Mouse (Mus musculus) limb, embryonic 15.5 days (tissue): ENCODE data around the gene Vps35l. TPM values are rescaled to one million over a fixed set of nuclear protein-coding genes. Genes with fewer than 3 reads are reported as not detected.
A peak's percentile ranks its signal among the peaks of the same experiment; 100 is the strongest.

Experiments used
- ATAC-seq: fragments of 200-750 bp; cut with Nextera tagmentation; 2 replicates; pipeline ENCODE4 v1.8.0; 2017; ENCODE audit warnings: low read depth, moderate TSS enrichment; ENCODE audit not compliant: insufficient number of reproducible peaks, low FRiP score, low TSS enrichment
- H3K27ac ChIP-seq: fragments of 300-500 bp; sonication (generic); 2 replicates; pipeline ENCODE4 v1.5.1; 2015; ENCODE audit warnings: moderate library complexity, mild to moderate bottlenecking, inconsistent platforms
- H3K27me3 ChIP-seq: fragments of 300-500 bp; sonication (generic); 2 replicates; pipeline ENCODE4 v1.6.1; 2015; ENCODE audit warnings: inconsistent platforms
- H3K36me3 ChIP-seq: fragments of 300-500 bp; sonication (generic); 2 replicates; pipeline ENCODE4 v1.6.1; 2015; ENCODE audit warnings: inconsistent platforms
- H3K4me1 ChIP-seq: fragments of 300-500 bp; sonication (generic); 2 replicates; pipeline ENCODE4 v1.6.1; 2015; ENCODE audit warnings: inconsistent platforms
- H3K4me2 ChIP-seq: fragments of 300-500 bp; sonication (generic); 2 replicates; pipeline ENCODE4 v1.6.1; 2015; ENCODE audit warnings: mild to moderate bottlenecking, inconsistent platforms
- H3K4me3 ChIP-seq: fragments of 300-500 bp; sonication (generic); 2 replicates; pipeline ENCODE4 v1.5.1; 2015; ENCODE audit warnings: mild to moderate bottlenecking, inconsistent platforms
- H3K9ac ChIP-seq: fragments of 300-500 bp; sonication (generic); 2 replicates; pipeline ENCODE4 v1.6.1; 2015; ENCODE audit warnings: inconsistent platforms
- H3K9me3 ChIP-seq: fragments of 300-500 bp; sonication (generic); 2 replicates; pipeline ENCODE4 v1.6.1; 2016; ENCODE audit warnings: inconsistent platforms
- whole genome bisulfite sequencing: fragments of 180-500 bp; shearing (Covaris S2); methylation state at CpG from one replicate; pipeline ENCODE4 v1.1.7; 2015; 5-methylcytosine and 5-hydroxymethylcytosine counted together
- polyA plus RNA-seq: library from polyadenylated mRNA; unstranded; fragments of >200 nt; fragmentation: Nextera tagmentation; extraction: Ambion mirVana; gene quantifications from 2 replicates; pipeline ENCODE4 v1.2.1, GENCODE M21; 2015

The Vps35l gene
- polyA plus RNA-seq, 1 experiment from 2014 or later = 65.3 TPM

- under 1% methylated on average over 57 of the region's 57 CpGs for WGBS
- H3K9me3 ChIP-seq = no peaks in the 10 kb centered on the region
- peak; percentile 90 for ATAC-seq
- H3K27ac ChIP-seq = peak within 1 kb of the TSS; percentile 75
- peak within 1 kb of the TSS; percentile 78 for H3K4me3 ChIP-seq
- no peaks in the 10 kb centered on the region for H3K27me3 ChIP-seq
- H3K9ac ChIP-seq = peak within 1 kb of the TSS; percentile 61
- peak within 1 kb of the TSS; percentile 72 for H3K4me2 ChIP-seq
- peaks cover 32% of the 10 kb centered on the region for H3K36me3 ChIP-seq
- H3K4me1 ChIP-seq = peaks cover 20% of the 10 kb centered on the region
Observed at GRCm38 (mm10) chr7:118855171-118855876, 115.3 kb downstream of the Vps35l start, which contains the start of gene Iqck. TSS of gene Iqck (plus strand) at chr7:118855752.

GRCm38 (mm10) chr7:118855877-118856304 is 115.9 kb downstream of the Vps35l start, which contains the start of gene Knop1:
TSS of gene Knop1 (minus strand) at chr7:118856254.
- Histone ChIP-seq H3K27me3 (no peaks in the 10 kb centered on the region), H3K4me3 (peak within 1 kb of the TSS; percentile 78), H3K9me3 (no peaks in the 10 kb centered on the region), H3K4me2 (peak within 1 kb of the TSS; percentile 72), H3K4me1 (peaks cover 18% of the 10 kb centered on the region), H3K36me3 (peaks cover 26% of the 10 kb centered on the region), H3K27ac (peak within 1 kb of the TSS; percentile 75), H3K9ac (peak within 1 kb of the TSS; percentile 61)
- under 1% methylated on average over 46 of the region's 46 CpGs for WGBS
- peak; percentile 65 for ATAC-seq

DNA sequence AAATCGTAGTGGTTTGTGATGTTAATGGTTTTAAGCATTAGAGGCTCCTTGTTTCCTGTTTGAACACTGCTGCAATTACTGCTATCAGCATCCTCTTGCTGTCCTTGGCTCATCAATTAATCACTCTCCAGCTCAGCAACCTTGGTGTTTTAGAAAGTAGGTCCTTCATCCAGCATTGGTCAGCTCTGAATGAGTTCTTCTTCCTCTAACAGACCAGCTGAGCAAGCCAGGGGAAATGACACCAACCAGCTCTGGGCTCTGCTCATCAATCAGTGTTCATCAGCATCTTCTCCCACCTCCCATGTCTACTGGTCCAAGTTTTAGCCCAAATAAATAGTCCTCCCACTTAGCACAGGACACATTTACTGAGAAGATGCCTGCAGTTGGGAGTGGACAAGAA is 118.6 kb downstream of the Vps35l start:
- H3K27me3 ChIP-seq = no peaks in the 10 kb centered on the region
- H3K4me3 ChIP-seq = no peak overlapping the region
- ATAC-seq = no peak
- no peak overlapping the region for H3K27ac ChIP-seq
- WGBS = 86% methylated on average over 1 of the region's 1 CpGs
- H3K36me3 ChIP-seq = no peaks in the 10 kb centered on the region
- peaks cover 15% of the 10 kb centered on the region for H3K4me1 ChIP-seq
- no peaks in the 10 kb centered on the region for H3K9me3 ChIP-seq
- H3K4me2 ChIP-seq = no peak overlapping the region
- no peak overlapping the region for H3K9ac ChIP-seq

- H3K9ac ChIP-seq = no peak overlapping the region
- no peaks in the 10 kb centered on the region for H3K27me3 ChIP-seq
- 58% methylated on average over 2 of the region's 2 CpGs for WGBS
- no peak overlapping the region for H3K4me2 ChIP-seq
- no peaks in the 10 kb centered on the region for H3K9me3 ChIP-seq
- no peaks in the 10 kb centered on the region for H3K4me1 ChIP-seq
- ATAC-seq = no peak
- H3K4me3 ChIP-seq = no peak overlapping the region
- no peak overlapping the region for H3K27ac ChIP-seq
- no peaks in the 10 kb centered on the region for H3K36me3 ChIP-seq
Observed at GRCm38 (mm10) chr7:118865362-118865761, 125.3 kb downstream of the Vps35l start.

- Histone ChIP-seq H3K27ac (no peak overlapping the region), H3K27me3 (no peaks in the 10 kb centered on the region), H3K4me2 (no peak overlapping the region), H3K9ac (no peak overlapping the region), H3K4me1 (peaks cover 5% of the 10 kb centered on the region; the same call in 1 of the 2 replicates), H3K4me3 (no peak overlapping the region), H3K9me3 (no peaks in the 10 kb centered on the region), H3K36me3 (no peaks in the 10 kb centered on the region)
- no peak for ATAC-seq
- WGBS = 85% methylated on average over 3 of the region's 3 CpGs
Observed at GRCm38 (mm10) chr7:118879466-118880029, 139.5 kb downstream of the Vps35l start.

- no peak overlapping the region for H3K9ac ChIP-seq
- peaks cover 6% of the 10 kb centered on the region; the same call in 1 of the 2 replicates for H3K4me1 ChIP-seq
- no peaks in the 10 kb centered on the region for H3K9me3 ChIP-seq
- 57% methylated on average over 4 of the region's 4 CpGs for WGBS
- no peaks in the 10 kb centered on the region for H3K36me3 ChIP-seq
- H3K27ac ChIP-seq = no peak overlapping the region
- no peaks in the 10 kb centered on the region for H3K27me3 ChIP-seq
- no peak for ATAC-seq
- H3K4me2 ChIP-seq = no peak overlapping the region
- no peak overlapping the region for H3K4me3 ChIP-seq
Observed at GRCm38 (mm10) chr7:118883957-118884356, 143.9 kb downstream of the Vps35l start.

- WGBS = 84% methylated on average over 4 of the region's 4 CpGs
- no peaks in the 10 kb centered on the region for H3K27me3 ChIP-seq
- ATAC-seq = no peak
- no peaks in the 10 kb centered on the region for H3K9me3 ChIP-seq
- H3K36me3 ChIP-seq = no peaks in the 10 kb centered on the region
- H3K27ac ChIP-seq = no peak overlapping the region
- H3K4me1 ChIP-seq = peaks cover 6% of the 10 kb centered on the region; the same call in 1 of the 2 replicates
- no peak overlapping the region for H3K4me3 ChIP-seq
- H3K9ac ChIP-seq = no peak overlapping the region
- no peak overlapping the region for H3K4me2 ChIP-seq
Observed at GRCm38 (mm10) chr7:118884969-118885368, 144.9 kb downstream of the Vps35l start.

DNA sequence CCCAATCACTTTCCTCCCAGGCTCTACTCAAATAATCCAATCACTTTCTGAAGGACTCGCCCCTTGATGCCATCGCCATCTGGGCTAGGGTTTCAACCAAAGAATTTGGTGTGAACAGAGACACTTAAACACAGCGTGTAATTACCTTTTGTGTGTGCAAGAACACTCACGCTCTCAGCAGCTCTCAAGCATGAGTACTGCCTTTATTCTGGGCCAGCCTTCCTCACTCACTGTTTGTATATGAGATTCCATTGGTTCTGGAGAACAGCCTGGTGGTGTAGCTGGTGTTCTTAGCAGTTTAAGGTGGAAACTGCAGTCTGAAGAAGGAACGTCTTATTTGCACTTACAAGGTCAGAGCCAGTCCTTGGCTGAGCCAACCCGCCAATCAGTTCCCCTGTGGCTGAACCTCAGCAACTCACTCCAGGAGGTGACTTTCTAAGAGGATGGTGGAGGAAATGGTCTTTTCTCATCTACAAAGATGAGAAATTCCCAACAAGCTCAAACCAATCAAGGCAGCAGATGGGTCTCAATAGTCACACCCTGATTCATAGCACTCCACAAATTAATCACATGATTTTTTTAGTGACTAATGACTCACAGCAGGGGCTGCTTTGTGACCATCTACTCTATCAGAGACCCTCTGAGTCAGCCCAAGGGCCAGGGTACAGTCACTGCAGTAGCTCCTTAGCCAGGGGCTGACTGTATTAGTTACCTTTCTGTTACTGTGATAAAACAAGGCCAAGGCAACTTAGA is 147.5 kb downstream of the Vps35l start:
- WGBS = 51% methylated on average over 6 of the region's 6 CpGs
- no peak overlapping the region for H3K4me2 ChIP-seq
- H3K36me3 ChIP-seq = no peaks in the 10 kb centered on the region
- no peaks in the 10 kb centered on the region for H3K27me3 ChIP-seq
- H3K4me1 ChIP-seq = peaks cover 6% of the 10 kb centered on the region; the same call in 1 of the 2 replicates
- no peak for ATAC-seq
- H3K27ac ChIP-seq = no peak overlapping the region
- H3K9ac ChIP-seq = no peak overlapping the region
- H3K9me3 ChIP-seq = no peaks in the 10 kb centered on the region
- no peak overlapping the region for H3K4me3 ChIP-seq

DNA sequence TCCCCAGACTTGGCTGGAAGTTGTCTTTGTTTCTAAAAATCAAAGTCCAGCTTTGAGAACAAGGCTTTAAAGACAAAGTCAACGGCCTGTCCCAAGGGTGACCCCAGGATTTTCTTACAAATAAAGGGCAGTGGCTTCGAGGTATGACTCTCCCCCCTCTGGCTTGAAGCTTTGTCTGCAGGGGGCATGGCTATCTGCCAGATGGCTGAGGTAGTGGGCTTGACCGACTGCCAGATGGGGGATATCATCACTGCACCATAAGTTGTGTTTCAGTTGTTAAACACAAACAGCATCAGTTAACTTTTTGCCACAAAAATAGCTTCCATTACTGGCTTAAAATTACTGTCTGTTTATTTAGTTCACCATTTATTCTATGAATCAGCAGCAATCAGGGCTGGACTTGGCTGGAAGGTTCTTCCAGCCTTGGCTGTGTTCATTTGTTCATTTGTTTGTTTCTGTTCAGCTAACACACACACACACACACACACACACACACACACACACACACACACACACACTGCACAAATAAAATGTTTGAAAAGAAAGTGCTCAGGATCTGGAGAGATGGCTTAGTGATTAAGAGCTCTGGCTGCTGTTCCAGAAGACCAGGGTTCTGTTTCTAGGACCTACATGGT is 149.1 kb downstream of the Vps35l start:
- Histone ChIP-seq H3K9me3 (no peaks in the 10 kb centered on the region), H3K9ac (no peak overlapping the region), H3K36me3 (no peaks in the 10 kb centered on the region), H3K4me2 (no peak overlapping the region), H3K27me3 (no peaks in the 10 kb centered on the region), H3K4me1 (peaks cover 2% of the 10 kb centered on the region; the same call in 1 of the 2 replicates), H3K4me3 (no peak overlapping the region), H3K27ac (no peak overlapping the region)
- 16% methylated on average over 3 of the region's 3 CpGs for WGBS
- no peak for ATAC-seq
